Mouse (Mus musculus) CH12.LX (cell line): ENCODE data around the gene Tagln2. TPM values are rescaled to one million over a fixed set of nuclear protein-coding genes. Genes with fewer than 3 reads are reported as not detected.

Experiments
- DNase-seq: peaks from one replicate; pipeline ENCODE4 v3.0.0-alpha.2; 2013; ENCODE audit errors: extremely low read depth
- H3K27ac ChIP-seq: 2 replicates; pipeline ENCODE4 v1.5.1; 2012; ENCODE audit warnings: low read depth, mild to moderate bottlenecking, control low read depth, moderate library complexity; ENCODE audit not compliant: insufficient read depth
- H3K27me3 ChIP-seq: replicated peaks from 2 replicates; pipeline ENCODE3; 2012; ENCODE audit warnings: inconsistent platforms
- H3K36me3 ChIP-seq, 2 experiments: replicated peaks in 1 of 2; 2 replicates each; pipeline versions ENCODE3 to v1.6.1; 2012; ENCODE audit warnings: inconsistent platforms in 1 of 2, low read length in 1 of 2, mild to moderate bottlenecking in 1 of 2, mixed read lengths in 1 of 2, moderate library complexity in 1 of 2; ENCODE audit not compliant: control insufficient read depth in 1 of 2, insufficient read depth in 1 of 2
- H3K4me1 ChIP-seq, 2 experiments: 2 replicates each; pipeline ENCODE4 v1.6.1; 2012; ENCODE audit warnings: inconsistent platforms in 1 of 2, moderate library complexity in 1 of 2; ENCODE audit not compliant: insufficient read depth in 2 of 2, control insufficient read depth in 1 of 2
- H3K4me2 ChIP-seq: 2 replicates; pipeline ENCODE4 v1.6.1; 2012; ENCODE audit warnings: low read depth, mild to moderate bottlenecking, control low read depth; ENCODE audit not compliant: poor library complexity, insufficient read depth, severe bottlenecking
- H3K4me3 ChIP-seq, 3 experiments: fragments of 150-350 bp in 1 of 3; sonication (generic) in 1 of 3; replicated peaks in 1 of 3; 2 replicates each; pipeline versions ENCODE3 to v1.5.1; 2011 to 2012; ENCODE audit warnings: low read depth in 2 of 3, low read length in 2 of 3, mild to moderate bottlenecking in 2 of 3, moderate library complexity in 2 of 3, control low read depth in 1 of 3, improper control_type of control experiment in 1 of 3, inconsistent platforms in 1 of 3, mixed read lengths in 1 of 3; ENCODE audit not compliant: poor library complexity in 1 of 3
- H3K79me2 ChIP-seq: replicated peaks from 2 replicates; pipeline ENCODE4 v1.6.1; 2012; ENCODE audit warnings: mild to moderate bottlenecking, moderate library complexity; ENCODE audit not compliant: control insufficient read depth, poor library complexity, insufficient read depth, severe bottlenecking; ENCODE audit errors: extremely low read depth
- H3K9ac ChIP-seq: 2 replicates; pipeline ENCODE4 v1.6.1; 2012; ENCODE audit warnings: low read depth, mild to moderate bottlenecking, control low read depth, moderate library complexity; ENCODE audit not compliant: insufficient read depth
- H3K9me3 ChIP-seq: replicated peaks from 2 replicates; pipeline ENCODE3; 2012; ENCODE audit warnings: low read length, inconsistent platforms, mixed read lengths
- BHLHE40 ChIP-seq: IDR thresholded peaks from 2 replicates; pipeline ENCODE4 v1.6.1; 2011; ENCODE audit warnings: mild to moderate bottlenecking, low read depth, low read length, improper control_type of control experiment
- GABPA ChIP-seq: IDR thresholded peaks from 2 replicates; pipeline ENCODE4 v1.6.1; 2012; ENCODE audit warnings: low read depth, low read length, improper control_type of control experiment, inconsistent platforms; ENCODE audit not compliant: insufficient replicate concordance
- IRF4 ChIP-seq: IDR thresholded peaks from 2 replicates; pipeline ENCODE4 v1.6.1; 2014; ENCODE audit warnings: low read depth, mild to moderate bottlenecking, inconsistent platforms, low read length, improper control_type of control experiment
- JUND ChIP-seq: conservative IDR thresholded peaks from 2 replicates; pipeline ENCODE4 v1.6.1; 2011; ENCODE audit warnings: low read depth, low read length, improper control_type of control experiment
- MAX ChIP-seq: IDR thresholded peaks from 2 replicates; pipeline ENCODE4 v1.6.1; 2011; ENCODE audit warnings: low read length, improper control_type of control experiment
- MYC ChIP-seq: IDR thresholded peaks from 2 replicates; pipeline ENCODE4 v1.6.1; 2011; ENCODE audit warnings: low read depth, mild to moderate bottlenecking, improper control_type of control experiment, low read length
- NELFE ChIP-seq: IDR thresholded peaks from 2 replicates; pipeline ENCODE4 v1.6.1; 2011; ENCODE audit warnings: low read depth, low read length, improper control_type of control experiment
- NRF1 ChIP-seq: IDR thresholded peaks from 2 replicates; pipeline ENCODE4 v1.6.1; 2014; ENCODE audit warnings: low read depth, mild to moderate bottlenecking, inconsistent platforms, low read length, improper control_type of control experiment, moderate library complexity
- PAX5 ChIP-seq: IDR thresholded peaks from 2 replicates; pipeline ENCODE4 v1.6.1; 2012; ENCODE audit warnings: low read length, inconsistent platforms, mixed read lengths
- POLR2AphosphoS2 ChIP-seq: IDR thresholded peaks from 2 replicates; pipeline ENCODE4 v1.6.1; 2011; ENCODE audit warnings: low read depth, low read length, improper control_type of control experiment
- RCOR1 ChIP-seq: conservative IDR thresholded peaks from 2 replicates; pipeline ENCODE4 v1.6.1; 2012; ENCODE audit warnings: low read depth, mild to moderate bottlenecking, inconsistent platforms, low read length, improper control_type of control experiment
- SIN3A ChIP-seq: IDR thresholded peaks from 2 replicates; pipeline ENCODE4 v1.6.1; 2012; ENCODE audit warnings: low read length, improper control_type of control experiment, inconsistent platforms
- TBP ChIP-seq: conservative IDR thresholded peaks from 2 replicates; pipeline ENCODE4 v1.6.1; 2011; ENCODE audit warnings: low read depth, low read length, improper control_type of control experiment
- ZKSCAN1 ChIP-seq: IDR thresholded peaks from 2 replicates; pipeline ENCODE4 v1.6.1; 2012; ENCODE audit warnings: low read depth, inconsistent platforms, low read length, improper control_type of control experiment, borderline replicate concordance
- ZMIZ1 ChIP-seq: IDR thresholded peaks from 2 replicates; pipeline ENCODE4 v1.6.1; 2012; ENCODE audit warnings: low read depth, mild to moderate bottlenecking, inconsistent platforms, low read length, improper control_type of control experiment
- dilution Hi-C: fragments of 300-500 bp; cut with MboI; formaldehyde crosslinking; loops from 2 replicates; pipeline ENCODE4 v1.14.3; 2020; ENCODE audit warnings: low sequenced_read_pairs; ENCODE audit not compliant: extremely low pct_unique_long_range_greater_than_20kb, extremely low pct_ligation_motif_present
- in situ Hi-C: fragments of 300-500 bp; cut with MboI; formaldehyde crosslinking; loops from 3 replicates; pipeline ENCODE4 v1.14.3; 2019; ENCODE audit warnings: low sequenced_read_pairs, low pct_ligation_motif_present, low pct_unique_long_range_greater_than_20kb, mixed read lengths
- polyA plus RNA-seq: library from polyadenylated mRNA; unstranded; fragments of >175 nt; gene quantifications from 2 replicates; pipeline ENCODE4 v1.2.1, GENCODE M21; 2012; ENCODE audit warnings: low read depth; ENCODE audit not compliant: insufficient read length
- total RNA-seq, 2 experiments: library from RNA; depleted of rRNA; stranded (reverse); fragments of 300-350 nt in 1 of 2; fragments of >200 nt in 1 of 2; gene quantifications; 2 replicates each; pipeline ENCODE4 v1.2.3; 2012 to 2014

Tagln2 gene
- total and polyA plus RNA-seq, 3 experiments = 172 to 337 (median 206) TPM

- H3K79me2 ChIP-seq = no peaks in the 10 kb centered on the region
- no peaks in the 10 kb centered on the region for H3K27me3 ChIP-seq
- H3K4me3 ChIP-seq = no peak overlapping the region
- no peaks in the 10 kb centered on the region for H3K9me3 ChIP-seq
- TF ChIP-seq NRF1 = no peak
- TF ChIP-seq NELFE = no peak
- no peak for TF ChIP-seq TBP
- peaks cover 2 to 36% of the 10 kb centered on the region in 2 experiments; a peak in 2 of 4 replicates for H3K4me1 ChIP-seq
- H3K4me2 ChIP-seq = no peak overlapping the region
- H3K9ac ChIP-seq = no peak overlapping the region
- in situ Hi-C loops (no loop called here), dilution Hi-C loops (no loop called here)
- no peak for DNase-seq
- peaks cover 3 to 43% of the 10 kb centered on the region in 2 experiments for H3K36me3 ChIP-seq
- H3K27ac ChIP-seq = no peak overlapping the region
Observed at GRCm38 (mm10) chr1:172486651-172487050, 13.2 kb upstream of the Tagln2 start.

GRCm38 (mm10) chr1:172487859-172488258, 12.0 kb upstream of the Tagln2 start:
- no peak overlapping the region for H3K4me3 ChIP-seq
- H3K79me2 ChIP-seq = no peaks in the 10 kb centered on the region
- H3K9me3 ChIP-seq = no peaks in the 10 kb centered on the region
- no peak for DNase-seq
- H3K4me1 ChIP-seq = peaks cover under 1 to 29% of the 10 kb centered on the region in 2 experiments; a peak in 2 of 4 replicates
- in situ Hi-C loops = no loop called here
- no peak overlapping the region for H3K4me2 ChIP-seq
- H3K36me3 ChIP-seq = peaks cover 6 to 53% of the 10 kb centered on the region in 2 experiments
- no peaks in the 10 kb centered on the region for H3K27me3 ChIP-seq
- no peak for TF ChIP-seq BHLHE40
- no peak for TF ChIP-seq IRF4
- no peak for TF ChIP-seq JUND
- no peak overlapping the region for H3K9ac ChIP-seq
- H3K27ac ChIP-seq = no peak overlapping the region
- dilution Hi-C loops = no loop called here

GRCm38 (mm10) chr1:172488831-172489230, 11.0 kb upstream of the Tagln2 start:
- peaks cover 6 to 61% of the 10 kb centered on the region in 2 experiments for H3K36me3 ChIP-seq
- H3K4me3 ChIP-seq = no peak overlapping the region
- TF ChIP-seq PAX5 (no peak), ZMIZ1 (no peak), NRF1 (no peak), RCOR1 (no peak), NELFE (no peak), MYC (no peak), ZKSCAN1 (no peak), SIN3A (no peak), POLR2AphosphoS2 (no peak), GABPA (no peak), MAX (no peak)
- no peak overlapping the region for H3K4me2 ChIP-seq
- no peak overlapping the region for H3K9ac ChIP-seq
- no peaks in the 10 kb centered on the region for H3K27me3 ChIP-seq
- no peak for DNase-seq
- no peak overlapping the region for H3K27ac ChIP-seq
- dilution Hi-C loops = no loop called here
- in situ Hi-C loops = no loop called here
- no peaks in the 10 kb centered on the region for H3K9me3 ChIP-seq
- no peaks in the 10 kb centered on the region for H3K79me2 ChIP-seq
- peaks cover 0 to 31% of the 10 kb centered on the region in 2 experiments; a peak in 2 of 4 replicates for H3K4me1 ChIP-seq
